Mouse (Mus musculus) heart, adult 11 months (tissue): ENCODE results near the gene Tpsg1.

ENCODE experiments used
- DNase-seq: peaks from one replicate; pipeline ENCODE4 v3.0.0; 2022

Tpsg1 gene

DNA sequence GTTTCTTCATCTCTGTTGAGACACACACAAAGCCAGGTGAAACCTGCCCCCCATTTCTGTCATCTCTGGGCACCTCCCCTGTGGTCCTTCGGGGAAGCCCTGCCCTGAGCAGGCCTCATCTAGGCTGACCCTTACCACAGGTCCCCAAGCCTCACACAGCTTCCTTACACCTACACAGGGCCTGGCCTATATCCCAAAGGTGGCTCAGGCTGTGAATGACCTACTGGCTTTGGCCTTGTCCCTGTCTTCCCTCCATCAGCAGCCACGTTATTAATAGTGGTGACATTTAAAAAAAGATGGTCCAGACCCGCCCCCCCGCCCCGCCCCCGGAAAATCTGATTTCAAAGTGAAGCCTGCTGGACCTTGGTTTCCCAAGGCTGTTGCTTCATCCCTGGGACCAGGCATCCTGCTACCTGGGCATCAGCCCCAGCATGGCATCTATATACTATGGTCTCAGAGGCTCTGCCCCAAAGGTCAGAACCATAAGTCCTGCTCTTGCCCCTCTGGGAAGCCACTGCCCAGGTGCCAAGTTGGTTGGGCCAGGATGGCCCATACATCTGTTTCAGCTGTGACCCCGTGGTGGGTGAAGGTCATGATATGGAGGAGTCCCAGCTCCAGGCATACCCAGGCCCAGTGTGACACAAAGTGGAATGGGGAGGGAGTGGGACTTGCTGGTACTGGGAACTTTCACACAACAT is 39.4 kb downstream of the Tpsg1 start:
- DNase-seq = no peak

GRCm38 (mm10) chr17:25409621-25410020 is 40.5 kb downstream of the Tpsg1 start:
- DNase-seq = no peak

GRCm38 (mm10) chr17:25410180-25410579 is 41.1 kb downstream of the Tpsg1 start:
- no peak for DNase-seq

- DNase-seq = no peak
These were observed 41.7 kb downstream of the Tpsg1 start for GRCm38 (mm10) chr17:25410786-25411185.

DNA sequence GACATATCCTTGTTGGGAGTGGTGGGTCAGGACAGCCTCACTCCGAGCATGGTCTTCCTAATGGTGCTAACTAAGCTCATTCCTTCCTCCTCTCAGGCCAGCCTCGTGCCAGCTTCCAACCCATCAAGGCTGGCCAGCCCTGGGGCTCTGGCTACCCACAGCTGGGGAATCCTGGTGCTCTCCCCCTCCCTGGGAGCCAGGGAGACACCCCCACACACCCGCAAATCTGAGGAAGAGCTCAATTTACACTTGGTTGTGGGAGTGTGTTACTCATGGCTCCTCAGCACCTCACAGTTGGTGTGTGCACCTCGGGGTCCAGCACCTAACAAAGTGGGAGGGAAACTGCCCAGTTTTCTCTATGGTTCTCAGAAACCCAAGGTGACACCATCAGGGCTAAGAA is 42.2 kb downstream of the Tpsg1 start:
- DNase-seq = no peak

DNA sequence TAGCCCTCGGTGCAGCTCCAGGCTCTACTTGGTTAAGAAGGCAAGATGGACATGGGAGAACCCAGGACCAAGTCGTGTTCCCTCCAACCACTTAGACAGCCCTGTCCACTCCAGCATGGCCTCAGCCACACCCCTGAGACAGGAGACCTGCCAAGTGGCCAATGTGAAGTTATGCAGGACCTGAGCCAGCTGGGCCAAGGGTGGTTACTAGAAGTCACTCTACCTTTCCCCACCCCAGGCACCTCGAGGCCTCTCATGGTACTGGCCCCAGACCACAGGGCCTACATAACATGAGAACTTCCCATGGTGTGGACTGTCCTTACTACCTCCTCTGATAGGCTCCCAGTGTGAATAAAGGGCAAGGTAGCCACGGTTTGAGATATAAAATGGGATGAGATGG is 45.1 kb downstream of the Tpsg1 start:
- peak; percentile 96 for DNase-seq

GRCm38 (mm10) chr17:25414917-25415316 is 45.8 kb downstream of the Tpsg1 start:
- DNase-seq = no peak

GRCm38 (mm10) chr17:25415421-25415913 is 46.4 kb downstream of the Tpsg1 start:
- DNase-seq = no peak

DNA sequence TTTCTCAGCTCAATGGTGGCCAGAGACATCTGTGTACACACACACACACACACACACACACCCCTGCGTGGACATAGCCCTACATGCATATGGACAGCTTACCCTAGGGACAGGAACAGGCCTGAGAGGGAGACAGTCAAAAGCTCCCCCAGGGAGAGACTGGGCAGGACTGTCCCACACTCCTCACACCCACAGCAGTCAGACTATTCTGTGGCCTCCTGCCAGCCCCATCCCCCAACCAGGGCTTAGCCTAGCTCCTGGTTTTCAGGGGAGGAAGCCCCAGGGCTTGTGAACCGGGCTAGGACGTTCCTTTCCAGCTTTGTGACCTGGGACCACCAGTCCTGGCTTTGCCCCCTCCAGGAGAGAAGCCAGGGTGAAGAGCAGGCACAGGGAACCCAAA is 47.1 kb downstream of the Tpsg1 start:
- DNase-seq = no peak

- DNase-seq = no peak
These were observed 48.9 kb downstream of the Tpsg1 start for GRCm38 (mm10) chr17:25417990-25418389.

DNA sequence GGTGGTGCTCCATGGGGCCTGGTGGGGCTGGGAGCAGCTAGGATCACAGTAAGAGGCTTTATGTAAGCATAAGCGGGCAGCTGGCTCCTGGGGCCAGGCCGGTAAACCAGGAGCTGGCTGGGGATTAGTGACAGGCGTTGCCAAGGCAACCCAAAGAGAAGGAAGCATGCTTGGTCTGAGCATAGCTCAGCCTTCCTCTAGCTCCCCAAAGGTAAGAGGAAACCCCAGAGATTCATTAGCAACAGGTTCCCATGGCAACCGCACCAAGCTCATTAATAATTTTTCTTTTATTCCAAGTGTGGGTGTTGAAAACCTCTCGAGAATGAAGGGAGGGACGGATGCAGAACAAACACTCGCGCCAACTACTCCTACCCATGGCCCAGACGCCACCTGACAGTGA is 49.9 kb downstream of the Tpsg1 start:
- no peak for DNase-seq

DNA sequence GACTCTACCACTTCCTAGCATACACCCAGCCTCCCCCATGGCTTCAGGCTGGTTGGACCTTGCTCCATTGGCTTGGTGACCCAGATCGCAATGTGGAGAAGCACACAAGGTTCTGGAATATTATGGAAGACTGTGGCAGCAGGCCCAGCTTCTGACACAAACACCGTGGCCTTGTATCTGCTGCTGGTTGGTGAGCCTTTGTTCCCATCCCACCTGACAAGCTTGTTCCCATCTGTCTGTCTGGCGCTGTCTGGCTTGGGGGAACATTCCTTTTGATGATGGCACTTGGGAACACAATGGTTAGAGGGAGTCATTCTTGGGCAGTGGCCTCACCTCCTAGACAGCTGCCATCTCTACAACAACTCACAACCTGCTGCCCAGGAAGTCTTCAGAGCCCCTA is 51.9 kb downstream of the Tpsg1 start:
- DNase-seq = no peak
